Mouse (Mus musculus) brain, adult 2 months (tissue): ENCODE measurements at regions not wholly inside any gene's neighbourhood (a gene's known extent, or its start where the extent isn't known, plus 50 kb on each side); places are given as distances from the start of the nearest gene placed in this dataset.

ENCODE experiments used
- DNase-seq: peaks from one replicate; pipeline ENCODE4 v3.0.0; 2011; ENCODE audit warnings: low read depth, low spot score

DNA sequence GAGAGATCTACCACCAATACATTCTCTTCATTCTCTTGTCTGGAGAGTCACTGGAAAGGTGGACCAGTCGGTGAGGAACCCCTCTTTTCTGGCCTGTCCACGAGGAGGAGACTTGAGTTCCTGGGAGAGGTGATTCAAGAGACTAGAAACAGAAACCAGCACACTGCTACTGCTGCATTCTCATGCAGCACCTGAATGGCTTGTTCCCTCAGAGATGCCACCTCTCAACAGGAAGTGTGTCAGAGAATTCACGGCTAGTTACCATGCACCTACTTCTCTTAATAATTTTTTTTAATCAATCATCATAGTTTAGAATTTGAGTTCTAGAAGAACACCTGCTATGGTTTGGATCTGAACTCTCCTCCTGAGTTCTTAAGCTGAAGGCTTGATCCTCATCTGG is 52.0 kb upstream of the Dynlrb2 start:
- no peak for DNase-seq

DNA sequence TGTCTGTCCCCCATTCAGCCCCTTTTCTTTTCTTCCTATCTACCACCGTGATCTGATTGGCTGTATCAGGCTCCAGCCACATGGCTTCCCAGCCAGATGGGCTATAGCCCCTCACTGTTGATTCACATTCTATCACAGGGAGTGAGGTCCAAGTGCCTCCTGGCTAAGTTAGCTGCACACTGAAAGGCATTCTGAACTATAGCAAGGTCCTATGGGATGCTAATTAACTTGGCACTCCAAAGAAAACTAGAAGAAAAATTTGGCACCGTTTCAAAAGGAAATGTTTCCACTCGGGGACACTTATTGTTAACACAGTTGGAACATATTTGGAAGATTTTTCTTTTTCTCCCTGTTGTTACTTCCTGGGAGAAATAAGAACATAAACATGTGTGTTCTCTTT is 53.4 kb upstream of the Dynlrb2 start:
- no peak for DNase-seq

DNA sequence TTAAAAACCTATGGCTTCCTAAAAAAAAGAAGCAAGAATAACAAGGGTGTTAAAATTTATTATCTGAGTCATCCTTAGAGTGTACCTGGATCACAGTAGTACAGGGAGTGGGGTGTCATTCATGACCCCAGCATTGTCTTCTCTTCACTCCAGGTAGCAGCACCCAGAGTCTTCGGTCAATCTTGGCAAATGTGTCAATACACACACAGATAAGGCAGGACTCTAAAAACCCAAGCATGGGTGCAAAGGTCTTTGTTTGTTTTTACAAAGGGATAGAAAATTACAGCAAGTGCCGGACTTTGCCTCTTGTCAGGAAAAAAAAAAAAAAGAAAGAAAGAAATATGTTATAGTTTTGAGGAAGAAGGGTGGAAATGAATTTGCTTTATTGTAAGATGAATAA is 57.3 kb upstream of the Dynlrb2 start:
- no peak for DNase-seq

DNA sequence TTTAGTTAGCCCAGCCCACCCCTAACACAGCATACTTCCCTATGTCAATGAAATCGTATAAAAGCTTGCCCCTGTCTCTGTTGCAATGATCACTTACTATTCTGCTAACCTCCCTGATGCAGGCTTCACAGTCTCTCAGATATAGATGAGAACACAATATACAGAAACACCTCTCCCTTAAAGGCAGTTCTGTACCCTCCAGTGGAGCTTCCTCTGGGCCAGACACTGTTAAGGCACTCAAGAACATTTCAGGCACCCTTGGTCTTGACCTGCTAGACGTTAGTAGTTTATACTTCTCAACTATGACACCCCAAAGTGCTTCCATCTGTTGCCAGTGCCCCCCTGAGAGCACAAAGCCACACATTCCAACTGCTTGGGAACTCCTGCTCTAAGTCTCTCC is 61.9 kb upstream of the Dynlrb2 start:
- DNase-seq = no peak

DNA sequence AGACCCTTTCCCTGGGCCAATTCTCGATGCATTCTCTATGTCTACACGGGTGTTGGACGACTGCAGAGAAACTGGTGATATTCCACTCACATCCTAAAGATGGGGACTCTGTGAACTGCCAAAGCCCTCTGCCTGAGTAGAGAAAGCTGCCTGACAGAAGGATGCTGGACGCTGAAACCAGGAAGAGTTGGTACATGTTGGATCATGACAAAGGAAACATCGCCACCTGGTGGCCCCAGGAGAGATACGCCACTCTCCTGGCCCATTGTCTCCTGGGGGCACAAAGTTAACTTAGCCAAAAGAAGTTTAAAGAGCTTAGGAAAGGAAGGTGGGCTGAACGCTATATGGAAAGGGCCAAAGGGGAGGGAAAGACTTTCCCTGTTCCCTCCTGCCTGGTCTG is 65.9 kb upstream of the Dynlrb2 start:
- DNase-seq = peak; percentile 87

DNA sequence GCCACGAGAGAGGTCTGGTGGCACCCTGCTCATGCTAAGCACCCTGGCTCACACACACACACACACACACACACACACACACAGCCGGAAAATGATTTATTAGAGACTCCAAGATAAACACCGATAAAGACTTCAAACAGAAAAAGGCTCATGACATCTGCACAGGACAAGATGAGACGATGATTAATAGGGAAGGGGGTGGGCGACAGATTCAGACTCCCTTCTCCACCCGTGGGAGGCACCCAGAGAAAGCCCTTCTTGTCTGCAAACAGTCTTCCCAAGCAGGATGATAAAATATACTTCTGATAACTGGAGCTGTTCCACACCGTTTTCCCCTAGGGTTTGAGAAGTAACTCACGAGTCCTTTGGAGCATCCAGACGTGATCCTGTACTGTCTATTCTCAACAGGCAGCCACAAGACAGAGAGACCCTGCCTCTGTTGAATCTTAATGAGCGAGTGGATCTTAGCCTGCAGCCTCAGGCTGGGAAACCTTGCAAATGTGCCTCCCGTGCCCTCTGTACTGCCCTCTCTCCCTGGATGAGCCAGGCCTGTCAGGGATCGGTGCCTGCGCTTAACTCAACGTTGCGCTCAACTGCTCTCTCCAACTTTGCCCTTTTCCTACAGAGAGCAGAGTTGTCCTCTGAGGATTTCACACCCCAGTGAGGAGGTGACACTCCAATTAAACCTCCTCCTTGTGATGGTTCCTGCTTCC is 69.3 kb upstream of the Dynlrb2 start:
- DNase-seq = peak; percentile 56

DNA sequence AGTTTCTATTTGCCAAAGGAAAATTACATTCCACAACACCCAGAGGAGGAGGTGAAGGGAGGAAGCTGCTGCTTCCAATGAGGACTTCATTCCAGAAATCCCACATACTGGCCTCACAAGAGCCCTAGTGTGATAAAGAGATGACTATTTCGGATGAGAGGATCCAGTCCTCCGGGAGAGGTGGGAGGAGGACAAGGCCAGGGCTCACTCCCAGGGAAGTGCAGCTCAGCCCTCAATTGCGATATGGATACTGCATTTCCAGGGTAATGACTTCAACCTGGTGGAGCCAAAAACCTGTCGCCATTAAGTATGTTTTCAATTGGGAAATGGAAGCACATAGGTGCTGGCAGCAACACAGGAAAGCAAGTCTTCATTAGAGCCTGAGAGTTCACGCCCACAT is 74.7 kb upstream of the Dynlrb2 start:
- DNase-seq = peak; percentile 11

DNA sequence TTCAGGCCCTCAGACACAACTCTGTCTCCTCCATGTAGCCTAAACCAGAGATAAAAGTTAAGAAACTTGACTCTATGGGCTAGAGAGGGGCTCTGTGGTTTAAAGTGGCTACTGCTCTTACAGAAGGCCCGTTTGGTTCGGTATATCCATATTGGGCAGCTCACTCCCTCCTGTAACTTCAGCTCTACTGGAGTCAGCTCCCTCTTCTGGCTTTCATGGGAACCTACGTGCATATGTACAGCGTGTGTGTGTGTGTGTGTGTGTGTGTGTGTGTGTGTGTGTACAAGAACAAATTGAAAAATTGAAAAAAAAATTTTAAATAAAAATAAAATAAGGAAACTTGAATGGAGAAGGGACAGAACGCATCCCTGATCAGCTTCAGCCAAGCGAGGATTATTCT is 75.1 kb upstream of the Dynlrb2 start:
- DNase-seq = peak; percentile 38

DNA sequence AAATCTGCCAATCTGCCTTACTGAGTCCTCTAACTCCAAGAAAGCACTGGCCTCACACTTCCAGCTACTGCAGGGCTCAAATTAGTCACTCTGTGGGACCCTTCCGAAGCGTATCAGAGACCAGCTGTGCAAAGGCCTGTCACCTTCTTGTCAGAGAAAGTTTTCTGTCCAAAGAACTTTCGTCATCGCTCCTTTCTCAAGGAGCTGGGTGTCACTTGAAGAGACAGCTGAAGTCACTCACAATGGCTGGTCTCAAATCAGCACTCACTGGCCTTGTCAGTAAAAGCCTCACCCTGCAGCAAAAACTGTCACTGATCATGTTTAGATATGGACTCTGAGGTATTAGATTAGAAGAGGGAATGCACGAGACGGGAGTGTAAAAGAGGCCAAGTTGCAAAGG is 81.9 kb upstream of the Dynlrb2 start:
- no peak for DNase-seq

DNA sequence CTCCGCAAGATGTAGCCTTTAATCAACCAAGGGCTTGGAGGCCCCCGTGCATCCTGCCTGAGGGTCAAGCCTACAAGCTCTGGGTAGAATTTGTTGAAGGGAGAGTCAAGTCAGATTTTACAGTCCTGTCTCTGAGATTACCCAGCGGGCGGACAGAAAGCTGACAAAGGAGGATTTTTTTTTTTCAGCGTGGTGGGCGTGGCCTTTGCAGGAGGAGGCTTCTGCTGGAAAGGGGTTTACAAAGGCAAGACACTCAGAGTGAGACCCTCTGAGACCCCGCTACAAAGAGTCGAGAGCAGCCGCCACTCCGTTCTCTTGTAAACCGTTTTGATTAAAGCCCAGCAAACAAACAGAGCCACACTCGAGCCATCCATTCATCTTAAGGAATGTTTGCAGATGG is 92.1 kb upstream of the Dynlrb2 start:
- no peak for DNase-seq

DNA sequence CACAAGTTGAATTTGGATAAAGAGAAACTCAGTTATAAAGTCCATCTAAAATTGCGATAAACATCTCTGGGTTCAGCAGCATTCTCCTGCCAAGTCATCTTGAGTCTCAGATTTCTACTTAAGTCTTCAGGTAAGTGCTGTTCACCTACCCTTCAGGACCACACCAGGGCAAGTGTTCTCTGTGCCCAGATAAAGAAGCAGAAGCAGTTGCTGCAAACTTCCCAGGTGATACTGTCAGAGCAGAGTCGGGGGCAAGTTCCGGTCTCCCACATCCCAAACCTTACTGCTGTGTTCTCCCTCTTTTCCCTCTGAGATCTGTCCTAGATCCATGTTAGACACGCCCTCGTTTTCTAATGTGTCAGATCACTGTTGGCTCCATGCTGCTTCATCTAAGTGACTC is 94.7 kb upstream of the Dynlrb2 start:
- no peak for DNase-seq

DNA sequence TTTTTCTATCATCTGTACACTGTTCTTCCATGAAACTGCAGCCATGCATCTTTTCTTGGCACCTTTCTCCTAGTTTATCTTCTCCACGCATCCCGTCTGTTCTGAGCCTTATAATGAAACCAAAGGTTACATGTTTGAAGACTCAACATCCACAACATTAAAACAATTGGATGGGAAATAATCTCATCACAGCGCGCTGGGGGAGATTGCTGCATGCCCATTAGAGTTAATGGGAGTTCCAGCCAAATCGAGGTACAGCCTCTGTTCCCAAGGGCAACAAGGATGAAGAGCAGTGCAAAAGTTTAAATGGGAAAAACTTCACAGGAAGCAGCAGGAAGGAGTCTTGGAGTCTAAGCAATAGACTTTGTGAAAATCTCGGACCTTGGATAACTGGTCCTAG is 95.8 kb upstream of the Dynlrb2 start:
- DNase-seq = no peak

DNA sequence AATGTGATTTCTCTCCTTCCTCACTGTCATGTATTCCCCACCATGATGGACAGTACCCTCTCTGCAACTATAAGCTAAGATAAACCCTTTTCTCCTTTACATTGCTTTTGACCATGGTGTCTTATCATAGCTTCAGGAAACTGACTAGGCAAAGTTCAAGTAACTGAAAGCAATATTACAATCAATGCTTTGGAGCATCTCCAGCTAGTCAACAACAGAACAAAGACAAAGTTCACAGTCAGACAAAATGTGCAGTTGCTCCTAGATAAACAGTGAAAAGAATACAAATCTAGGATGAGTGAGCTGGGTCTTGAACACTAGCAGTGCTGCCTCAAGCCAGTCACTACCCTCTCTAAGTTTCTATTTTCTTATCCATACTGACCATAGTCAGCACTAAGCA is 100.2 kb upstream of the Dynlrb2 start:
- no peak for DNase-seq

DNA sequence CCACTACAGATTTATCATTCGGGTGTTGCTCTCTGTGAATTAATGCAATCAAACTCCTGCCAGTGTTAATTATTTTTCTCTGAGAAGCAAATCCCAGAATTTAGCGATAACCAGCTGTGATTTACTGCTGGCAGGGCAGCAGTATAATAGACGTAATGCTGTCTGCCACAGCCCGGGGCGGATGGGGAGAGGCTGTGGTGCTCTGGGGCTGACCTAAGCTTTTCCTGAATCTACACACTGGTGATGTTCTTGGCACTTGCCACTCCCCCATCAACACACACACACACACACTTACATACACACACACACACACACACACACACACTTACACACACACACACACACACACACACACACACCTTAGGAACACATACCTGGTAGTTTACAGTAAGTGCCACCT is 101.4 kb upstream of the Dynlrb2 start:
- DNase-seq = no peak

DNA sequence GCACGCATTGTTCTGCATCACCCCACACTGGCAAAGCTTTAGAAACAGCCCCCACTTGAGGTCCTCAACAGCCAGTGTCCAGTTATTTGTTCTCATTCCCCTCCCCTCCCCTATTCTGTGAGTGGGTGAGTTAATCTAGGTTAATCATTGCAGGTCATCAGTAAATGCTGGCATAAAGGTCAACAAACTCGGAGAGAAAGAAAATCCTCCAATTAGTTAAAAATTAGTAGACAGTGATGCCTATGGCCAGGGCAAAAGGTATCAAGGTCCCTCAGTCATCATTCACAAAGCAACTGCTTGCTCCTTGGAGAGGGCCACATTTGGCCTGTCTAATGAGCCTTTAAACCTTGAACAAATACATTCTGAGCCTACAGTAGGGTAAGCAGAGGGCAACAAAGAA is 105.3 kb upstream of the Dynlrb2 start:
- DNase-seq = no peak

DNA sequence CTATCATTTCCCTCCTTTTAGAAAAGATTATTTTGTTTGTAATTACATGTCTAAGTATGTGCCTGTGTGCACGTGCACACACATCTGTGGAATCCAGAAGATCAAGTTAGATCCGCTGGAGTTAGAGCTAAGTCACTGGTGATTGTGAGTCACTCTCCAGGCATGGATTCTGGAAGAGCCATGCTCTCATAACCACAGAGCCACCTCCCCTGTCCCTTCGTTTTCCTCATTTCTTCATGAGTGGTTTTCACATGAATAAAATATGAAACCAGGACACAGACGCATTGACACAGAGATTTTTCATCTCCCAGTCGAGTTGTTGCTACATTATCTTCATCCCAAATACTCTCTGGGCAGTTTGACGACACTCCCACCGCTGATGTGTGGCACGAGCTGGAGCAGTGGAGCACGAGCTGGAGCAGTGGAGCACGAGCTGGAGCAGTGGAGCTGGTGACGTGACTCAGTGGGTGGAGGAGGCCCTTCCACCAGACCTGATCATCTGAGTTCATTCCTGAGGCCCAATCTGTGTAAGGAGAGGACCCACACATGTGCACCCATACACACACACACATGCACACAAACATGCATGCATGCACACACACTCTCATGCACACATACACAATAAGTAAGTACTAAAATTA is 106.1 kb upstream of the Dynlrb2 start:
- no peak for DNase-seq

DNA sequence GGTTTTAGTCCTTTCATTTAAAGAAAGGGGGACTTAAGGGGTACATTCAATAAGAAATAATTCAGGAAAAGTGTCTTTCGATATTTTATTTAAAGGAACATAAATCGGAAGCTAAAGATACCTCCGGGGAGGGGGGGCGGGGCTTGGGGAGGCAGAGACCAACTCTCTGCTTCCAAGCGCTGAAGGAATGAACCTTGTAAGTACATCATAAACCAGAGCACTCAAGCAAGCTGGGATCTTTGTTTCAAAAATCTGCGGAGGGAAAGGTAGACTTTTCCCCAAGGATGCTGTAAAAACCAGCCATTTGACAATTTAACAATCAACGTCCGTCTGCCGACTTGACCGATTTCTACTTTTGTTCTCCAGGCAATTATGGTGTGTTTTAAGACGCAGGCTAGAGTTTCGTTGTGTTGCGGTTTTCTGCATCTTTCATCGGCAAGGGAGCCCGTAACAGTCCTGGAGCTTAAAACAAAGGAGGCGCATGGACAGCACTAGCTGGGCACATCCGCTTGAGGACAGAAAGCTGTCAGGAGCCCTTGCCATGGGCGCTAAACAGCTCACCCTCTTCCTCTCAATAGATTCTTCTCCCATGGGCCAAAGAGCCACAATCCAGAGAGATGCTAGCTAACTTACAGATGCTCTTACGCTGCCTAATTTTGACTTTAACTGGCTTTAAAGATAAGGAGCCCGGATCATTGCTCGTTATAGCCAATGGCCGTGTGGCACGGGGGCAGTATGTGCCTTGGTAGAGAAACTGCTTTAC is 119.4 kb upstream of the Dynlrb2 start:
- no peak for DNase-seq

DNA sequence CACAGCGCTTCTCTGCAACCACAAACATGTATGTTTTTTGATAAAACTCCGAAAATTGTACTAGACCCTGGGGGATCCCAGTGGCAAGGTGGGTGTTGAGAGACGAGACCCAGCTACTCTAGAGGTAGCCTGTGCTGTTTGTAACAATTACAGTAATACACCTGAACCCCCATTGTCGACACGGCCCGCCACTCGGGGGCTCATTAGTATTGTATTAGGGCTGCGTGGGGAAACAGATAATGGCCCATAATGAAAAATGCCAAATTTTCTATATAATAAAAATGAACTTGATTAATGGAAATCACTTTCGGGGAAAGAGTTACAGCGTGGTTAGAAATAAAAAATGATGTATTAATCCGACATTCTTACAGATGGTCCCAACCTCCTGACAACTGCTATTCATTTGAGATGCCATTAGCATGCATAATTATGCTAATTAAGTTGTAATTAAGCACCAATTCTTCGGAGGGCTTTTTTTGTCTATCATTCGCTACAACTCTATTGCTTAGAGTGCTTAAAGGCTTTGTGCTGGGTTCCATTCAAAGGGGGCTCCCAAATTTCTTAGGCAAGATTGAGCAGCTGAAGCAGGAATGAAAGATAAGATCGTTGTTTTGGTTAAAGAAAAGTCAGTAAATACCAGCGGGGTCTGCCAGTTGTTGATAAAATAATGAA is 120.2 kb upstream of the Dynlrb2 start:
- DNase-seq = no peak

DNA sequence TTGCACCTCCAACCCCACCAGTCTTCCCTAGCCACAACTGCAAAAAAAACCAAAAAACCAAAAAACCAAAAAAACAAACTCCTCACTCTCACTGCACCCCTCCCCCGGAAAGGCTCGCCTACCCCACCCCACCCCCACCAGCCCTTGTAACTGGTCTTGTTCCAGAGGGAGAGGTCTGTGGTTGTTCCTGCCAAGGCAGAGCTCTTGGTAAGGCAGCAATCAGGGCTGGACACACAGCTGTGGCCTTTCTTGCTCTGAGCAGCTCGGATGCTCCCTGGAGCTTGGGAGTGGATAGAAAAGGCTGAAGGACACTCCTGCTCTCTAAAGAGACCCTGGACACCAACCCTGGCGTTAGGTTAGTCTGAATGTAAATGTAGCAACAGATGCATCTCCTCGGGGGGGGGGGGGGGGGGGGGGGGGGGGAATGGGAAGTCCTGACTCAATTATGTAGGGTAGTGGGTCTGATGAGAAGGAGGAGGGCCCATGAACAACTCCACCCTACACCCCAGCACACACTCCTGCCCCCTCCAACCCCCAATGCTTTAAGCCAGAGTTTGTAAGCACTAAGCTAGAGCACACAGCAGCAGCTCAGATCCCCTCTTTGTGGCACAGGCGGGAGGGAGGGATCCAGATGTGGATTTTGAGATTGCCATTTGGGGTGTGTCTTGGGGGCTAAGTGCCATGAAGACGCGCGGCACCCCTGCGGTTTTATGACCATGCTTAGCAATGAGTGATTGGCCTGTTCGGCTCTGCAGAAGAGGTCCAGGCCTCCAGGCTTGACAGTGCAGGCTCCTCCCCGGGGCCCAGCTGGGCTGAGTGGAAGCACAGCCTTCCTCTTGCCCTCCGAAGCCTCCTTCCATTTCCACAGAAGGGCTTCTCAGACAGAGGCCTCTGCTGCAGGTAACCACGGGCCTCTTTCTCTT is 121.0 kb upstream of the Dynlrb2 start:
- DNase-seq = no peak

DNA sequence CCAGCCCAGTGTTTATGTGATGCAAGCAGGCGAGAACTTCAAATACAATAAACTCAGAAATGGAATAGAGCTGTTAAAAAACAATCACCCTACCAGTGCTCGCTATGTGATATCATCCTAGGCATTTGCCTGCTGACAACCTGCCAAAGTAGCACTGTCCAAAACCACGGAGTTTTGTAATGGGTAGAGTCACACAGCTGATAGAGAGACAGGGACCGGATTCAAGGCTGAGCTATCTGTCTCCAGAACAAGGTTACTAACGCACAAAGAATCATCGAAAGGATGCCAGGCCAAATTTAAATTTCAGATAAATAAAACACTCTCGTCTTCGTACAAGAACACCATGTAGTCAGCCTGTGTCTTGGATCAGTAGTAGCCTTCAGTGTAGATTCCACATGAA is 121.7 kb upstream of the Dynlrb2 start:
- DNase-seq = no peak

DNA sequence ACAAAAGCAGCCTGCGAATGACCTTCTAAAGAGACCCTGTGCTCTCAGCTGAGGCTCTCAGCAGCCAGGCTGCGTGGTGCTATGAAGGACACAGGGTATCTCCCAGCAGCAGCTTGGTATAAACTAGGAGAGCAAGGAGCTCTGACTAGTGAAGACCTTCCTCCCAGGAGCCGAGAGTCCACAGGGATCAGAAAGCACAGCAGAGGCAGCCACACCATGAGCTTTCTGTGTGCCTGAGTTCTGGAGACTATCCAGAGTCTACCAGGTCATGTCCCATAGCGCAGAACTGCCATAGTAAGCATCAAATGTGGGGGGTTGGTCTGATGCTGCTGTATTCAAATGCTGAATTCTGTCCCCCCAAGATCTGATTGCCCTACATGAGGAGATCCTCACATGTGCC is 124.2 kb upstream of the Dynlrb2 start:
- no peak for DNase-seq
